In the genomic region with DNA sequence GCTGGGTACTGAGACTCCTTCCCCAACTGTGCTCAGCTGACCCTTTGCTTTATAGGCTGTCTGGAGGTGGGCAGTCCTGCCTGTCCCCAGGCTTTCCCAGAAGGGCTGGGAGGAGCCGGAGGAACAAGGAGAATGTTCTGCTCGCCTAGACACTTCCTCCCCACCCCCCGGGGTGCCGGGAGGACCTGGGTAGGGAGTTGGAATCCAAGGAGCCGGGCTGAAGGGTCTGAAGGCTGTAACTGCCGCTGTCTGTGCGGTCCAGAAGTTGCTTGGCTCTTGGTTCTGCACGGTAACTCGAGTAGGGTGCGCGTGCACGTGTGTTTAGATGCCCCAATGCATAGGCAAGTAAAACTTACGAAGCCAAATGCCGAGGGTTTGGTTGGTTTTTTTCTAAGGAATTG, we compare ENCODE assay signal across 8 mouse cellular contexts.
DNase-seq lines count a peak whose midpoint lies in the region; ATAC-seq and TF ChIP-seq lines count a peak whose summit lies in the region.

No protein-coding gene starts in this region.

- no peak overlapping the region; the same call in 1 of the 2 replicates for H3K9ac ChIP-seq in heart, postnatal 0 days (replicated peaks; ENCODE audit: low read depth, low read length)

- no peaks in the 10 kb centered on the region for H3K36me3 ChIP-seq in heart, postnatal 0 days (replicated peaks; ENCODE audit: control insufficient read depth, insufficient read depth, low read length)

- H3K27ac ChIP-seq in heart, postnatal 0 days (ENCODE audit: low read depth), result peak overlapping the region; percentile 79

- H3K4me3 ChIP-seq in heart, postnatal 0 days (ENCODE audit: low read depth, low read length), result peak overlapping the region; percentile 40

- WGBS in heart, postnatal 0 days, result 4% methylated on average over 14 of the region's 14 CpGs

- peak; percentile 31 for ATAC-seq in erythroblast, adult 5-6 weeks (replicated peaks; ENCODE audit: low FRiP score, poor library complexity, severe bottlenecking)
- ATAC-seq in heart, postnatal 0 days (ENCODE audit: insufficient read depth, low read depth), result 0 out of 2 replicates have a peak, but pooled peaks have one; percentile 7
- peak; percentile 11 for ATAC-seq in megakaryocyte progenitor cell, adult 5-6 weeks (replicated peaks; ENCODE audit: poor library complexity)

- no peak for TF ChIP-seq EP300 in heart, postnatal 0 days (IDR thresholded peaks at IDR 0.05; ENCODE audit: low read depth)

- peak overlapping the region; percentile 64 for H3K4me2 ChIP-seq in heart, postnatal 0 days (ENCODE audit: low read depth, low read length)

- peaks cover 33% of the 10 kb centered on the region for H3K4me1 ChIP-seq in heart, postnatal 0 days (ENCODE audit: control insufficient read depth, insufficient read depth)

- no peaks in the 10 kb centered on the region for H3K9me3 ChIP-seq in heart, postnatal 0 days (replicated peaks; ENCODE audit: control insufficient read depth, low read length)

- peak; percentile 88 for DNase-seq in A20 (ENCODE audit: low read depth, low spot score)
- DNase-seq in Muller cell, postnatal 12 days (ENCODE audit: inconsistent ontology term), result peak; percentile 62
- DNase-seq in heart, postnatal 0 days (ENCODE audit: low spot score), result no peak
- DNase-seq in kidney, postnatal 36 days, result peak; percentile 84 to 90
- DNase-seq in spleen, postnatal 10 days (ENCODE audit: low spot score in 2 of 2), result peak; percentile 67 to 68
- no peak for DNase-seq in layer of hippocampus, postnatal 14 days (ENCODE audit: low spot score in 2 of 2)

- no peak for TF ChIP-seq CTCF in heart, postnatal 0 days (IDR thresholded peaks at IDR 0.05; ENCODE audit: low read depth)

- no peaks in the 10 kb centered on the region for H3K27me3 ChIP-seq in heart, postnatal 0 days (ENCODE audit: control insufficient read depth, insufficient read depth, low read length)

Comparison
In these comparisons a context has a peak if more than half of its experiments do, and no peak if none do; other contexts are left out.
1. DNase-seq: peak in A20 (single experiment), Muller cell, postnatal 12 days (single experiment), kidney, postnatal 36 days (2 of 2) and spleen, postnatal 10 days (2 of 2); none in heart, postnatal 0 days (single experiment) and layer of hippocampus, postnatal 14 days (0 of 2).
2. Peak in every context shown above with its lines, with median percentiles within 50 percentile points of each other: ATAC-seq.